Mouse (Mus musculus): ENCODE data around the gene Vamp4.

- TF ChIP-seq CTCF (IDR thresholded peaks at IDR 0.05; ENCODE audit: insufficient read depth, low read depth, low read length) (no peak), POLR2A (IDR thresholded peaks at IDR 0.05; ENCODE audit: insufficient read depth, low read depth, low read length) (no peak)
These were observed 751 bp downstream of the Vamp4 start for GRCm38 (mm10) chr1:162570931-162571601.
